Mouse (Mus musculus): ENCODE measurements around the gene Slc2a9. TPM values are rescaled to one million over a fixed set of nuclear protein-coding genes. Genes with fewer than 3 reads are reported as not detected.
"Not testable (repeated sequence)": the region's sequence is repeated elsewhere in the genome, so short reads cannot be mapped to it uniquely, and the experiment has no call there.

Slc2a9 gene
- total RNA-seq, 4 experiments from 2014 or later = 1.9 to 5.3 (median 4.3) TPM

- no peak for DNase-seq (ENCODE audit: low spot score in 2 of 2)
Measured at GRCm38 (mm10) chr5:38504116-38504515, 1.2 kb upstream of the Slc2a9 start.

GRCm38 (mm10) chr5:38500043-38500442 lies 2.9 kb downstream of the Slc2a9 start:
- DNase-seq (ENCODE audit: low spot score in 2 of 2) = no peak

GRCm38 (mm10) chr5:38499316-38499811 lies 3.6 kb downstream of the Slc2a9 start:
- no peak for DNase-seq (ENCODE audit: low spot score in 2 of 2)

- no peak for DNase-seq (ENCODE audit: low spot score in 2 of 2)
Measured at GRCm38 (mm10) chr5:38498479-38498878, 4.5 kb downstream of the Slc2a9 start.

GRCm38 (mm10) chr5:38496491-38497057 lies 6.4 kb downstream of the Slc2a9 start:
- DNase-seq (ENCODE audit: low spot score in 2 of 2) = no peak

GRCm38 (mm10) chr5:38493890-38494289 lies 9.1 kb downstream of the Slc2a9 start:
- DNase-seq (ENCODE audit: low spot score in 2 of 2) = no peak

- no peak for DNase-seq (ENCODE audit: low spot score in 2 of 2)
Measured at GRCm38 (mm10) chr5:38491763-38492162, 11.2 kb downstream of the Slc2a9 start.

- DNase-seq (ENCODE audit: low spot score in 2 of 2) = no peak
Measured at GRCm38 (mm10) chr5:38489739-38490138, 13.2 kb downstream of the Slc2a9 start.

- no peak for DNase-seq (ENCODE audit: low spot score in 2 of 2)
Measured at GRCm38 (mm10) chr5:38488673-38489615, 14.0 kb downstream of the Slc2a9 start.

- DNase-seq (ENCODE audit: low spot score in 2 of 2) = no peak
Measured at GRCm38 (mm10) chr5:38488026-38488425, 14.9 kb downstream of the Slc2a9 start.

GRCm38 (mm10) chr5:38487247-38487646 lies 15.7 kb downstream of the Slc2a9 start:
- no peak for DNase-seq (ENCODE audit: low spot score in 2 of 2)

- DNase-seq (ENCODE audit: low spot score in 2 of 2) = no peak
Measured at GRCm38 (mm10) chr5:38485946-38486345, 17.0 kb downstream of the Slc2a9 start.

- no peak for DNase-seq (ENCODE audit: low spot score in 2 of 2)
Measured at GRCm38 (mm10) chr5:38483518-38484110, 19.3 kb downstream of the Slc2a9 start.

GRCm38 (mm10) chr5:38480822-38481707 lies 21.9 kb downstream of the Slc2a9 start:
- DNase-seq (ENCODE audit: low spot score in 2 of 2) = no peak

GRCm38 (mm10) chr5:38479908-38480725 lies 22.8 kb downstream of the Slc2a9 start:
- DNase-seq (ENCODE audit: low spot score in 2 of 2) = no peak

GRCm38 (mm10) chr5:38479545-38479907 lies 23.4 kb downstream of the Slc2a9 start:
- not testable (repeated sequence) for DNase-seq (ENCODE audit: low spot score in 2 of 2)

GRCm38 (mm10) chr5:38479027-38479426 lies 23.9 kb downstream of the Slc2a9 start:
- no peak for DNase-seq (ENCODE audit: low spot score in 2 of 2)

GRCm38 (mm10) chr5:38477731-38478445 lies 25.1 kb downstream of the Slc2a9 start:
- no peak for DNase-seq (ENCODE audit: low spot score in 2 of 2)

GRCm38 (mm10) chr5:38476861-38477565 lies 25.9 kb downstream of the Slc2a9 start:
- peak in 1 of 2 experiments; percentile 65 for DNase-seq (ENCODE audit: low spot score in 2 of 2)
